Mouse (Mus musculus) stomach, embryonic 14.5 days (tissue): ENCODE measurements around the gene Lcn12. TPM values are rescaled to one million over a fixed set of nuclear protein-coding genes. Genes with fewer than 3 reads are reported as not detected.

Experiments used
- ATAC-seq: fragments of 200-750 bp; cut with Nextera tagmentation; 2 replicates; pipeline ENCODE4 v1.8.0; 2017; ENCODE audit warnings: low read depth, moderate TSS enrichment; ENCODE audit not compliant: insufficient number of reproducible peaks, insufficient read depth, low FRiP score
- H3K27ac ChIP-seq: fragments of 300-500 bp; sonication (generic); 2 replicates; pipeline ENCODE4 v1.5.1; 2014; ENCODE audit warnings: mild to moderate bottlenecking, low read length, moderate library complexity, mixed read lengths
- H3K27me3 ChIP-seq: fragments of 300-500 bp; sonication (generic); 2 replicates; pipeline ENCODE4 v1.6.1; 2014; ENCODE audit warnings: low read length, control low read depth, mixed read lengths; ENCODE audit not compliant: control insufficient read depth, insufficient read depth
- H3K36me3 ChIP-seq: fragments of 300-500 bp; sonication (generic); 2 replicates; pipeline ENCODE4 v1.6.1; 2014; ENCODE audit warnings: mild to moderate bottlenecking, control low read depth, low read length, moderate library complexity, mixed read lengths; ENCODE audit not compliant: control insufficient read depth, insufficient read depth
- H3K4me1 ChIP-seq: fragments of 300-500 bp; sonication (generic); 2 replicates; pipeline ENCODE4 v1.6.1; 2014; ENCODE audit warnings: low read length, control low read depth, mixed read lengths; ENCODE audit not compliant: control insufficient read depth, insufficient read depth
- H3K4me2 ChIP-seq: fragments of 300-500 bp; sonication (generic); replicated peaks from 2 replicates; pipeline ENCODE4 v1.6.1; 2014; ENCODE audit warnings: low read depth, low read length, control low read depth
- H3K4me3 ChIP-seq: fragments of 300-500 bp; sonication (generic); 2 replicates; pipeline ENCODE4 v1.5.1; 2014; ENCODE audit warnings: low read depth, low read length, control low read depth
- H3K9ac ChIP-seq: fragments of 300-500 bp; sonication (generic); replicated peaks from 2 replicates; pipeline ENCODE4 v1.6.1; 2014; ENCODE audit warnings: low read depth, mild to moderate bottlenecking, control low read depth, low read length, moderate library complexity, mixed read lengths
- H3K9me3 ChIP-seq: fragments of 300-500 bp; sonication (generic); 2 replicates; pipeline ENCODE4 v1.6.1; 2016; ENCODE audit warnings: low read depth, low read length, control low read depth; ENCODE audit not compliant: control insufficient read depth
- WGBS: fragments of 180-500 bp; shearing (Covaris S2); extraction: QIAGEN DNeasy Blood & Tissue Kit; methylation state at CpG from one replicate; pipeline ENCODE4 v1.1.7; 2014; 5-methylcytosine and 5-hydroxymethylcytosine counted together
- polyA plus RNA-seq: library from polyadenylated mRNA; unstranded; fragments of >200 nt; fragmentation: Nextera tagmentation; extraction: Ambion mirVana; gene quantifications from 2 replicates; pipeline ENCODE4 v1.2.1, GENCODE M21; 2014

The Lcn12 gene
- polyA plus RNA-seq: not detected in 2 replicates

DNA sequence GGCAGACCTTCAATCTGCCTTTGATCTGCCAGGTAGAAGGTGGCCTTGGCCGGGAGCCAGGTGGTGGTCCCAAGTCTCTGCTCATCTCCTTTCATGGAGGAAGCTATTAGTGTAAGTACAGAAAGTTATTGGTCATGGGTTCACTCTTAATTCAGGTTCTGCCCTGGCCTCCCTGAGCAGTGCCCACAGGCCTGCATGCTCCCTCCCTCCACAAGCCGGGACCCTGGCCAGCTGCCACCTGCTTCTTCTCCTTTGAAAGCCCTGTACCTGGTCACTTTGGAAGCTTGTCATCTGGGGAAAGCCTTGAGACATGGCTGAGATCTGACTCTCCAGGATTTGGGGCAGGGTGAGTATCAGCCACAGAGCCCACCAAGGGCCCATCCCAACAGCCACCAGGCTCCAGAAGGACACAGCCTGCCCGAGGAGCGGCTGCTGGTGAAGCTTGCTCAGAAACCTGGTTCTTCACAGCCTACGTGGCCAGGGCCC is at the start of gene Lcn12:
Lcn12 (minus strand) TSS at position 436 of the 486 bp plus-strand sequence.
- no peak for ATAC-seq
- no peaks in the 10 kb centered on the region for H3K36me3 ChIP-seq
- H3K4me3 ChIP-seq: no peak within 1 kb of the TSS
- H3K4me2 ChIP-seq: no peak within 1 kb of the TSS
- 91% methylated on average over 5 of the region's 5 CpGs for WGBS
- no peak within 1 kb of the TSS for H3K9ac ChIP-seq
- no peak within 1 kb of the TSS for H3K27ac ChIP-seq
- H3K27me3 ChIP-seq: no peaks in the 10 kb centered on the region
- H3K9me3 ChIP-seq: no peaks in the 10 kb centered on the region
- H3K4me1 ChIP-seq: no peaks in the 10 kb centered on the region

DNA sequence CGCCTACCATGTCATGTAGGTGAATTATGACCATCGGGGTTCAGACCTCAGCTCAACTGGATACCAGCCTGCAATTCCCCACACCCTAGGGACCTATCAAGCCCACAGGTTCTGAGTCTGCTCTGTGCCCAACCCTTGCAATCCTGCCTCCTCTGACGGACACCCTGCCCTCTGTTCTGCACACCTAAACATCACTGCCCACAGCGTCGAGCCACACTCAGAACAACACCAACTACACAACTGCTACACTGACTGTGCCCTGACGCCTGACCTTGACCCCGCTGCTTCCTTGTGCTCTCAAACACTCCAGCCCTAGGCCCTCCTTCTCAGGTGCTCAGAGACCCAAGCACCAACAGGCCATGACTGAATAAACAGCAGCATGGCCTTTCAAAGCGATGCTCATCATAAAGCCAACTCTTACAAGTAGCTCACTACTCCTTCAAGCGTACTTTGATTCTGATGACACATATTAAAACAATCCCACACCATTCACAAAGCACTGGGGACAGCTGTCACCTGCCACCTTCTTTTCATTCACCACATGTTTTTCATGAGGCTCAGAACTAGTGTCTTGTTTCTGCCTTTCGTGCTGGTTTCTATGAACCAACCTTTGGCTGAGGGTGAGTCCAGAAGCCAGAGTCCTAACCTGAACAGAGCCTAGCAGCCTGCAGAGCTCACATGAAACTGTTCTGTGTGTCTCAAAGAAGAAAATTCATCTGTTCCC is 48.1 kb upstream of the Lcn12 start:
- no peaks in the 10 kb centered on the region for H3K9me3 ChIP-seq
- H3K27me3 ChIP-seq: no peaks in the 10 kb centered on the region
- no peak overlapping the region for H3K4me2 ChIP-seq
- no peak for ATAC-seq
- 69% methylated on average over 10 of the region's 10 CpGs for WGBS
- H3K4me3 ChIP-seq: no peak overlapping the region
- peaks cover 9% of the 10 kb centered on the region for H3K36me3 ChIP-seq
- peaks cover 7% of the 10 kb centered on the region for H3K4me1 ChIP-seq
- no peak overlapping the region for H3K27ac ChIP-seq
- no peak overlapping the region for H3K9ac ChIP-seq

DNA sequence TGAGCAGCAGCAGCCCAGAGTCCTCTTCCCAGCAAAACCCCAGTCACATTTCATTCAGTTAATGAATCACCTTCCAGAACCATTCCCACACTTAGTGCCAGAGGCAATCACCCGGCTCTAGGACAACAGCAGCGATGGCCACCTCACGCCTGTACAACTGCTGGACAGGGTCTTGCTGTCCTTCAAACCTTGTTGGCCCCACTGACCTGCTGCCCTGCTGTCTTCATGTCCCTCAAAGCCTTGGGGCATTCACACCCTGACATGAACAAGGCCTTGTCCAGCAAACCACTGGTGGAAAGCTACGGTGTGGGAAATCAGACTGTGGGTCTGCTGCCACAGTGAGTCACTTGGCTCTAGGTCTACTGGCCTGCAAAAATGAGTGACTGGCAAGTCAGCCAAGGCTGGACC is 46.8 kb upstream of the Lcn12 start:
- WGBS: 95% methylated on average over 4 of the region's 4 CpGs
- Histone ChIP-seq H3K4me3 (no peak overlapping the region), H3K27ac (no peak overlapping the region), H3K9me3 (no peaks in the 10 kb centered on the region), H3K36me3 (peaks cover 21% of the 10 kb centered on the region), H3K27me3 (no peaks in the 10 kb centered on the region), H3K4me1 (peaks cover 1% of the 10 kb centered on the region), H3K4me2 (no peak overlapping the region), H3K9ac (no peak overlapping the region)
- no peak for ATAC-seq

DNA sequence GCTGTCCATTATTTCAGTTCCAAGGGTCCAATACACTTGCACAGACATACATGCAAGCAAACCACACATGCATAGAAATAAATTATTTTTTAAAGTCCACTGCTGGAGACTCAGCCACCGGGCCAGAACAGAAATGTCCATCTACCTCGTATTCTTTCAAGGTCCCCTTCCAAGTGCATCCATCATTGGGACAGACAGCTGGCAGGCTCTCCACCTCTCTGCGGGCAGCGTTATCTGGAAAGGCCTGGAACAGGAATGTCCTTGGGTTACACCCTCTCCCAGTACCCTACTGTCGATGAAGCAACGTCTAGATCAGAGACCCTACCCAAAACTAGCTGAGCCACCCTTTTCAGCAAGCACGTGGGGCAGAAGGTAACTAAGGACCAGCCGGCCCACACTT is 42.8 kb upstream of the Lcn12 start:
- H3K4me2 ChIP-seq: no peak overlapping the region
- peaks cover 29% of the 10 kb centered on the region for H3K36me3 ChIP-seq
- no peak overlapping the region for H3K9ac ChIP-seq
- 80% methylated on average over 8 of the region's 8 CpGs for WGBS
- H3K27me3 ChIP-seq: no peaks in the 10 kb centered on the region
- no peak for ATAC-seq
- no peaks in the 10 kb centered on the region for H3K9me3 ChIP-seq
- no peaks in the 10 kb centered on the region for H3K4me1 ChIP-seq
- H3K27ac ChIP-seq: no peak overlapping the region
- H3K4me3 ChIP-seq: no peak overlapping the region

DNA sequence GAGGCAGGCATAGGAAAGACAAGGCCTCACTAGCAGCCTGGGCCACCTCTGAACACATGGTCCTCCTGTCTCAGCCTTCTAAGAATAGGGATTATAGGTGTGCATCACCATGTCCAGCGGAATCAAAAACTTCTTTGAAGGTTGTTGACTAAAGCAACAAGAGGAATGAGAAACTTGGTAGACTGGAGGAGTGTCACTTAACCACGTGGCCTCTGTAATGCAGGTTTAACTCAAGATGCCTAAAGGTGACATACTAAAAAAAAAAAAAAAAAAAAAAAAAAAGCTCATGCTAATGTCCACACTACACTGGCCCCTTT is 41.1 kb upstream of the Lcn12 start:
- ATAC-seq: no peak
- Histone ChIP-seq H3K9me3 (no peaks in the 10 kb centered on the region), H3K4me1 (no peaks in the 10 kb centered on the region), H3K4me2 (no peak overlapping the region), H3K4me3 (no peak overlapping the region), H3K27ac (no peak overlapping the region), H3K9ac (no peak overlapping the region), H3K27me3 (no peaks in the 10 kb centered on the region), H3K36me3 (peaks cover 39% of the 10 kb centered on the region)
- 96% methylated on average over 2 of the region's 2 CpGs for WGBS

DNA sequence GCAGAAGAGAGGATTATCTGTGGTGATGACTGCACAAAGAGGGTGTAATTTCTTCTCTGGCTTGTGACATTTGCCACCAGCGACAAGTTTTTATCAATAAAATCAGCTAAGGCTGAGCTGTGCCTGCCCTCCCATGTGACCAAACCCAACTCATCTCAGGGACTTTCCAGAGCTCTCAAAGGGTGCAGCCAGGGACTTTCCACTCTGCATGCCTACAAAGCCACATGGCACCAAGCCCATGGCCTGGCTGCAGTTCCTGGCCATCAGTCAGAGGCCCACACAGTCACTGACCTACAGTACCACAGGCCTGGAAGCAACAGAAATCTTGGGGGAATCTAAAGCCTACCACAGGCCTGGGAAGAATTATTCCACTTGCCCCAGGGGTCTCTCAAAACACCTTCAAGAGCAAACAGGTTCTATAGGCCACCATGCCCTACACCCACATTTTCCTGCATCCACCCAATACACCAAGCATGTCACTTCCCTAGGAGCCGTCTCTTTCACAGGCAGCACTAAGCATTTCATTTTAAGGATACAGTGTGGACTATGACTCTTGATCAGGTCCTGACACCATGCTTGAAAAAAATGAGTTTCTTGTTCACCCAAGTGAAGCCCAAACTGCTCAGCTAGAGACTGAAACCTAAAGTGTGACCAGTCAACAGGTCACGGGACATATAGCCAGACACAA is 40.6 kb upstream of the Lcn12 start:
- H3K4me3 ChIP-seq: no peak overlapping the region
- H3K27me3 ChIP-seq: no peaks in the 10 kb centered on the region
- H3K9ac ChIP-seq: no peak overlapping the region
- peaks cover 42% of the 10 kb centered on the region for H3K36me3 ChIP-seq
- no peak overlapping the region for H3K4me2 ChIP-seq
- no peaks in the 10 kb centered on the region for H3K4me1 ChIP-seq
- H3K9me3 ChIP-seq: no peaks in the 10 kb centered on the region
- WGBS: 87% methylated on average over 3 of the region's 3 CpGs
- ATAC-seq: no peak
- no peak overlapping the region for H3K27ac ChIP-seq

DNA sequence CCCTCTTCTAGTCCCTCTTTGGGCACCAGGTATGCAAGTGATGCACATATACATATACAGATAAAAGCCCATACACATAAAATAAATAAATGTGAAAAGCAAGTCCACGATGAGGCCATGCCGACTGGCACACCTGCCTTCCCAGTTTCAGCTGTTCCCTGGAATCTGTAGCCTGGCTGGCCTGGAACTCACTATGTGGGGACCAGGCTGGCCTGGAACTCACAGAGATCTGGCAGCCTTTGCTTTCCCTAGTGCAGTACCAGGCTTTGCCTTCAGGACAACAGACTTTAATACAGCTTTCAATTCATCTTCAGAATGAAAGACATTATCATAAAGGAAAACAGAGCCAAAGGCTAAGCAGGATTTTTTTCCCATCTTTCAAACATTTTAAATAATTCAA is 40.0 kb upstream of the Lcn12 start:
- Histone ChIP-seq H3K36me3 (peaks cover 48% of the 10 kb centered on the region), H3K4me1 (no peaks in the 10 kb centered on the region), H3K4me2 (no peak overlapping the region), H3K9ac (no peak overlapping the region), H3K9me3 (no peaks in the 10 kb centered on the region), H3K4me3 (no peak overlapping the region), H3K27me3 (no peaks in the 10 kb centered on the region), H3K27ac (no peak overlapping the region)
- WGBS: 93% methylated on average over 2 of the region's 2 CpGs
- ATAC-seq: no peak

DNA sequence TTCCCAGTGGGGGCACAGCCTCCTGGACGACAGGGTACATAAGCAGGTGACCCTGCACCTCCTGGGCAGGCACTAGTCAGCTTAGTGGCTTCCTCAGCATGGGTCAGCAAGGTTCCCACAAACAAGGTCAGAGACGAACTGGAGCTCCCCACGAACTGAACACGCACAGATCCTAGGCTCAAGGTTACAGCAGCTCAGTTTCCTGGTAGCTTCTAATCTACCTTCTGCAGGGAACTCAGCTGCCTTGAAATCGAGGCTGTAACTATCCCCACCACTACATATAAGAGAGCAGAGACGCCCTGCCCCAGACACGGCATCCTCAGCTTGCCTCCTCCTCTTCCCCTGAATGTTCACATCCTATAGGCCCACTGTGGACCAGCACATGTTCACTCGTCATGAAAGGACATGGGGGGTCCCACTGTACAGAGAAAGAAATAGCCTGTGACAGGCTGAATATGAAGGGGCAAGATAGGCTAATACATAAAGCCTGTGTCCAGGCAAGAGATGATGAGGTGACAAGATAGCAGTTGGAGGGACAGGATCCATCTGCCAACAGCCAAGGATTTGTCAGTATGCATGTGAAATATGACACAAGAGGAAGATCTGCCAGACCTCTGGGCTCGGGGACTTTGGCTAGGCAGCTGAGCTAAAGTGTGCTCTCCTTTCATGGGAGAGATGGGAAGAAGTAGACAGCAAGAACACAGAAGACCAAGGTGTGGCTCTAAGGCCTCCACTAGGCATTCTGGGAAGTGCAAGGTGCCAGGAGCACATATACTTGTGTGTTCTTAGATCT is 33.0 kb upstream of the Lcn12 start:
- Histone ChIP-seq H3K4me3 (no peak overlapping the region), H3K4me1 (no peaks in the 10 kb centered on the region), H3K36me3 (peaks cover 70% of the 10 kb centered on the region), H3K27me3 (no peaks in the 10 kb centered on the region), H3K27ac (no peak overlapping the region), H3K4me2 (no peak overlapping the region), H3K9ac (no peak overlapping the region), H3K9me3 (no peaks in the 10 kb centered on the region)
- ATAC-seq: no peak
- 89% methylated on average over 9 of the region's 9 CpGs for WGBS
